Mouse (Mus musculus): ENCODE measurements around the gene Gapvd1.

Gene Gapvd1

DNA sequence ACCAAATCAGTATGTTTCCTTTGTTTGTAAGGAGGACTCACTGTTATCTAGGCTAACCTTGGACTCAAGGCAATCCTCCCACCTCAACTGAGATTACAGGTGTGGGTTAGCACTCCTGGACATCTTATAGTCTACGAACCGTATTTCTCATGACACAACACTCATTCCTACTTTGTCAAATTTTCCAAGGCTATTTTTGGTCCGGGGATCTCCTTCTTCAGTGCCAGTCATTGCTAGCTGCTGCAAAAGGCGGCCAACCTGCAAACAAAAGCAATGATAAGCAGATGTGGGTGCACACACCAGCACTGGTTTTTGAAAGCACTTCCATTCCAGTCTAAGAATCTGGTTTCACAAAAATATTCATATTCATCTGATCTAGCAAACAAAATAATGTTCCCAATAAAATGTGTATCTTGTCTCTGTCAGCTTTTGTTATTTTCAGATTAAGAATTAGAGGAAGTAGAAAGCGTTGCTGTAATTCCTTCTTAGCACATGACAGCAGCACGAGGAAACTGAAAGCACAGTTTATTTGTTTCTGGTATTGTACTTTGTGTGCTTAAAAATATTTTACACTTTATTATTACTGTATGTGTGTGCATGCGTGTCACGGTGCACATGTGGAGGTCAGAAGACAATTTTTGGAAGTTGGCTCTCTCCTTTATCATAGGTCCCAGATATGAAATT lies 27.8 kb downstream of the Gapvd1 start:
- DNase-seq (ENCODE audit: extremely low spot score, low read depth, low spot score): no peak

DNA sequence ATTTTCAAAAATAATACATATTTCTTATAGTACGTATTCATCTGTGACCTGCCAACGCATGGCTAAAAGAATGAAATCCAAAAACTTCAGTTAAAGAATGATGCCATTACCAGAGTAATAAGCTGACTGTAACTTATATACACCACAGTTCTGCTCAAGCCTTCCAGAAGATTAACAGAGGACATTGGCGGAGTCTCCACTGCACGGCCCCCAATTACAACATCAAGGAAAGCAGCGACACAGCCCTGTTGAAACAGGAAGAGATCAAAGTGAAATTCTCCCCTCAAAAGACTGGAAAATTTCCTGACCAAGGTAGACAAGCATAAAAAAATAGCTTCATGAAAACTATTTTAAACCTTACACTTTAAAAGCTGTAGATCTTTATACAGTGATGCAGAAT lies 29.8 kb downstream of the Gapvd1 start:
- DNase-seq (ENCODE audit: extremely low spot score, low read depth, low spot score): no peak

DNA sequence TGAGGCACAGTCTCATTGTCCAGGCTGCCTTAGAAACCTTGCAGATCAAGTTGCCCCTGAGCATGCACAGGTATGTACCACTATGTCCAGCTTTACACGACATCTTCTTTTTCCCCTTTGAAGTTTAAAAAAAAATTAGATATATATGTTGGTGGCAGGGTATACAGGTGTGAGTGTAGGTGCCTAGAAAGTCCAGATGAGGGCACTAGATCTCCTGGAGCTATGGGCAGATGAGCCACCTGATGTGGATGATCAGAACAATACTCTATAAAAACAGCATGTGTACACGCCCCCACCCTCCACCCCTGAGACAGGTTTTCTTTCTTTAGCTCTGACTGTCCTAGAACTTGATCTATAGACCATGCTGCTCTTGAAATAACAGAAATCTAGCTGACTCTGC lies 36.8 kb downstream of the Gapvd1 start:
- no peak for DNase-seq (ENCODE audit: extremely low spot score, low read depth, low spot score)

DNA sequence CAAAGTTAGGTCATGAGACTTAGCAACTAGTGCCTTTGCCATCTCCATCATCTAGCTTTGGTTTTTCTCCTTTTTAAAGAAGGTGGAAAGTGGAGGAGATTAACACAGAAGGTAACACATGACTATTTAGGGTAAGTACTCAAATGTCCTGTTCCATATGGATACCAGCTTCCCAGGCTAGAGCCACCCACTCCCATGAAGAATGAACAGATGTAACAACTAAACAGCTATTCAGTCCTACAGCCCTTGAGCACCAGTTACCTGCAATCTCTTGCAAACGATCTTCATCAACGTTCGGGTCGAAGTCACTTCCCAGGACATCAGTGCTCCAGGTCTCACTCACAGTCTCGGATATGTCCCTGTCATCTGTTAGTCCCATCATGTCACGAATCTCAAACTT lies 43.1 kb downstream of the Gapvd1 start:
- DNase-seq (ENCODE audit: extremely low spot score, low read depth, low spot score): no peak

DNA sequence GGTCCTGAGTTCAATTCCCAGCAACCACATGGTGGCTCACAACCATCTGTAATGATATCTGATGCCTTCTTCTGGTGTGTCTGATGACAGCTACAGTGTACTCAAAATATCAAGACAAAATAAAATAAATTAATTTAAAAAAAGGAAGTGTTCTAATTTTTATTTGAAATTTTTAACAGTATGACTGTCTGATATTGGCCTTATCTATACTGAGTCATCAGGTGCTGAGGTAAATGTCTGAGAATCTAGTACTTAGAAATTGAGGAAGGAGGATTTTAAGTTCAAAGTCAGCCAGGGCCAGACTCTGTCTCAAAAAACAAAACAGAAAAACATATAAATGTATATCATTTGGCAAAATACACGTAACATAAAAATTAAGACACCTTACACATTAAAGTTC lies 46.4 kb downstream of the Gapvd1 start:
- no peak for DNase-seq (ENCODE audit: extremely low spot score, low read depth, low spot score)

DNA sequence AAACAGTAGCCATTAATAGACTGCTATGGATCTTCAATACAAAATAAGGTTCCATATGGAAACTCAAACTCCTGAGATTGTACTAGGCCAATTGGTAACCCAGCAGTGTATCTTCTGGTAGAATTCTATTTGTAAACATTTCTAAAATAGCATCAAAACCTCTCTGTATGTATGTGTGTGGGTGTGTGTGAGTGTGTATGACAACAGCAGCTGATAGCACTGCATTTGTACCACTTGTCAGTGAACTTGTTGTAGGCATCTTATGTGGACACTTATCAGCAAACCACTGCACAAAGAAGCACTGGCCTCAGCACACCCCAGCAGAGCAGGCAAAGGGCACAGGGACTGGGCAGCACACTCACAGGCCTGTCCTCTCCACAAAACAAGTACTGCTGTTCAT lies 58.4 kb downstream of the Gapvd1 start:
- DNase-seq (ENCODE audit: extremely low spot score, low read depth, low spot score): no peak

DNA sequence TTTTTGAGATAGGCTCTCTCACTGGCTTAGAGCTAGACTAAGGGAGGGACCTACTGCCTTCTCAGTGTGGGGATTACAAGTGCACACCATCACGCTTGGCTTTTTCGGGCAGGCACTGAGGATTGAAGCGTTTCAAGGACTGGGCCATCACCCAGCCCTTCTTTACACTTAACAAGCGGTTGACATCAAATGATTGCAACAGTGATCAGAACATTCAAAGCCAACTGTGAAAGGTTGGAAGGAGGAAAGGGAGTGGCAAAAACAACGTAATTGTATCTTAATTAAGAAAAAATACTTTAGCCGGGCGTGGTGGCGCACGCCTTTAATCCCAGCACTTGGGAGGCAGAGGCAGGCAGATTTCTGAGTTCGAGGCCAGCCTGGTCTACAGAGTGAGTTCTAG lies 62.2 kb downstream of the Gapvd1 start:
- no peak for DNase-seq (ENCODE audit: extremely low spot score, low read depth, low spot score)

DNA sequence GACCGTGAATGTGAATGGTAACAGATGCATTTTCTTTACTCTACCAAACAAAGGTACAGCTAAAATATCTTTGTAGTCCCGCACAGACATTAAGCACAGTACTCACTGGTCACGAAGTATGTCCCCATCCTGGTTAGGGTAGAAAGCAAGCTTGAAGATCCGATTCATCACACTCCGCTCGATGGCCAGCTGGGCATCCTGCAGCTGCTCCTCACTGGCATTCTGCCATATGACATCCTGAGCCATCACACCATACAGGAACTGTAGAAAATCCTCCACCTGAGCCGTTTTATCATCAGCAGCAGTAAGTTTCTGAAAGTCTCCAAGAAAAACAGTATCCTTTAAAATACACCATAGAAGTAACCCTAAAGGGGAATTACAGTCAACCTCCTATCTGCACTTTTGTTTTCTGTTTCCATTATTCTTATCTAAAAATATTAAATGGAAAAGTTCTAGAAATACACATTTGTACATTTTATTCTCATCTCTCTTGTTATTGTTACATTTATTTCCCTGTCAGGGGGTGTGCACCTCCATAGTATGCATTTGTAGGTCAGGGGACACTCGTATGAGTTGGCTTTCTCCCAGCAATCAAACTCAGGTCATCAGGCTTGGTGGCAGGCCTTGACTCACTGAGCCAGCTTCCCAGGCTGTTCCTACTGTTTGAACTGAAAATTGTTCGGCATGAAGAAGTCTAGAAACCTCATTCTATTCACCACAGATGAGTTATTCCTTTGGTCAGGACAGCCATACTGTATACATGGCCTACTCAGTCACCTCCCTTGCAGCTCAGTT lies 70.8 kb downstream of the Gapvd1 start:
- no peak for DNase-seq (ENCODE audit: extremely low spot score, low read depth, low spot score)

DNA sequence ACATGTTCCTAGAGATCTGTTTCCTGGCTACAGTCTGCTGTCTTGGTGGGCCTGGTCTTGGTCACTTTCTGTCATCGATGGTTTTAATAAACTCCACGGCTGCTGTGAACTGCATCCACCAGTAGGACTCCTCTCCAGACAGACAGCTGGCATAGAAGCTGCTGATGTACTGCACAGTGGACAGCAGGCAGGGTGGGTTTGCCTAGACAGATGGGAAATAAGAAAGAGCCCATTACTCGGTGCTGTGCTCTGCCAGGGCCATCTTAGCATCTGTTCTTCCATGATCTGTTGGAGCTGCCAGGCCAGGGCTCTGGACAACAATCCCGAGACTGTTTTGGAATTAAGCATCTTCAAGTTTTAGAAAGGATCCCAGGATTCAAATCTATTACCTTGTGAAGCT lies 77.1 kb downstream of the Gapvd1 start:
- DNase-seq (ENCODE audit: extremely low spot score, low read depth, low spot score): no peak

DNA sequence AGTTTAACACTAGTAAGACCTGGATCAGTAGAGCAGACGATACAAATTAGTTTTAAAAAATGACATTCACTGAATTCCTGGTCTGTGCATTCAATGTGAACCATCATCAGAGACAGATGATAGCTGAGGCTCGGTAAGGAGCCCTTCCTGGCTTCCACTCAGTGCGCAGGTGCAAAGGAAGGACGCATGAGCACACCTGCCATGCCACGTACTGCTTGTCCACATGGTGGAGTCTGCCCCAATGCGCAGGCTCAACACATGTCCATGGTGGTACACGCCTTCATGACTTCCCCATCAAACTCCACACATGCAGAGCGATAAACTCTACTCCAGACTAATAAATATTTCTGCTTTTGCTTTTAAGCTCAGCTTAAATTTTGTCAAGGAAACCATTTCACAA lies 78.0 kb downstream of the Gapvd1 start:
- no peak for DNase-seq (ENCODE audit: extremely low spot score, low read depth, low spot score)

DNA sequence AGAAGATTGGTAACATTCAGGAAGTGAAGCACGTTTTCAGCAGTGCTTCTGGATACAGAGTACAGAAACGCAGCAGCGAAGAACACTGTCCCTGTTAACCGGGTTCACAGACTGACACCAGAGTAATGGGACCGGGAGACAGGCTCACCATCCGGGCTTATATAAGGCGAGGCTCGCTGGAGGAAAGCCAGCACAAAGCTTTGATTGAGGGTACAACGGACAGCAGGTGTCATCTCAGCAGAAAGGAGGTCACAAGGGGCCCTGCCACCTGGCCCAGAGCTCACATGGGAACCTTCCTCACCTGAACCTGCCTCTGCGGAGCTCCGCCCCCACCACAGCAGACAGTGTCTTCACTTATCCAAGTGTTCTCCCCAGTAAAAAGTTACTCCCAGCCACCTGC lies 81.2 kb downstream of the Gapvd1 start:
- DNase-seq (ENCODE audit: extremely low spot score, low read depth, low spot score): no peak

DNA sequence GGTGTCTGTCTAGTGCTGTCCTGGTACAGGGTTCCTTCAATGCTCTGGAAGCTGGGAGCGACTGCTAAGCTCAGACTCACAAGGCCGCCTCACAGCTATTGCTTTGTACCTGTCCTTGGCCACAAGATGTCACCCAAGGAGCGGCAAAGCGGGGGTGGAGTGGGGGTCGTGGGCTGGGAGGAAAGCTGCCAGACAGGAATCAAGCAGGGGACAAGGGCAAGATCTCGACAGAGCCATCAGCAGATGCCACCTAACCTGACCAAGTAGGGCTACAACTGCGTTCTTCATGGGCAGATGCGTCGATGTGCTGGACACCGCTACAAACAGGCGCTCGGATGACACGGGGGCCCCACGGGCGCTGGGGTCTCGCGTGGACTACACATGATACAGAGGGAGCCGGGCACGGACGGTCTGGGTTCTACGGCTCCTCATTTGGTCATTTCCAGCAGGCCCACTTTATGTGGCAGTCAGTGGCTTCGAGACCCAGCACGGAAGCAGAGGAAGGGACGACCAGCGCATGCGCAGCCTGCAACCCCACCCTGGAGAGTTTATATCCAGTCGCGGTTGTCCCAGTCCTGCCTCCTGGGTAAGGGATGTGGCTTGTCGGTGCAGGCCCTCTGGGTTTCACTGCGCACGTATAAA lies 83.5 kb downstream of the Gapvd1 start:
- DNase-seq (ENCODE audit: extremely low spot score, low read depth, low spot score): peak; percentile 26

DNA sequence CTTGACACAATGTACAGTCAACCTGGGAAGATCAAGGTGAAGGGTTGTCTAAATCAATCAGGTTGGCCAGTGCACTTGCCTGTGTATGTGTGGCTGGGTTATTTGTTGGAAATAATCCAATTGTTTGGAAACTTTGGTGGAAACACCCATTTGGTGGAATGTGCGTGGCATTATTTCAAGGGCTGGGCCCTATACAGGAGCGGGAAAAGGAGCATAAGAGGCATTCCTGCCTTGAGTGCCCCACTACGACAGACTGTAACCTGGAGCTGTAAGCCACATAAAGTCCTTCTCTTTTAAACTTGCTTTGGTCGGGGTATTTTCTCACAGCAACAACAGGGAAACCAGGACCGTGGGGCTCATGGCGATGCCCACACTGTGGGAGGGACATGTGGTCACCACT lies 84.6 kb downstream of the Gapvd1 start:
- DNase-seq (ENCODE audit: extremely low spot score, low read depth, low spot score): no peak

DNA sequence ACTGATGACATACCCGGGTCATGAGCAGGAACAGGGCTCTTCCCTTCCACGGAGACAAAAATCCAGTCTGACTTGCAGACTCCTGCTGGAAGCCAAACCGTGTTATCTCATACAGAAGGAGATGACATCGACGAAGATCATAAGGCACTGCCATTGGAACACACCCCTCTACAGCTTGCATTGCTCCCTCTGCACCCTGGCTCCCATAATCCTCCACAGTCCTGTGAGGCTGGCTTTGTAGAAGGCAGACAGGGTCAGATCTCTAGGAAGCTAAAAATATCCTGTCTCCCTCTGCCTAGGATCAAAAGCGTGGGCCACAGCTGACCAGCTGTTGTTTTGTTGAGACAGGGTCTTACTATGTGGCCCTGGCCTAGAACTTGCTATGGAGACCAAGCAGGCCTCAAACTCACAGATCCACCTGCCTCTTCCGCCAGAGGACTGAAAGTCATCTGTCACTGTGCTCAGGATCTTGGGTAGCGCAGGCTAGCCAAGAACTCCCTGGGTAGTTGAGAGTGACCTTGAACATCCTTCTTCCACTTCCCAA lies 85.8 kb downstream of the Gapvd1 start:
- DNase-seq (ENCODE audit: extremely low spot score, low read depth, low spot score): no peak

DNA sequence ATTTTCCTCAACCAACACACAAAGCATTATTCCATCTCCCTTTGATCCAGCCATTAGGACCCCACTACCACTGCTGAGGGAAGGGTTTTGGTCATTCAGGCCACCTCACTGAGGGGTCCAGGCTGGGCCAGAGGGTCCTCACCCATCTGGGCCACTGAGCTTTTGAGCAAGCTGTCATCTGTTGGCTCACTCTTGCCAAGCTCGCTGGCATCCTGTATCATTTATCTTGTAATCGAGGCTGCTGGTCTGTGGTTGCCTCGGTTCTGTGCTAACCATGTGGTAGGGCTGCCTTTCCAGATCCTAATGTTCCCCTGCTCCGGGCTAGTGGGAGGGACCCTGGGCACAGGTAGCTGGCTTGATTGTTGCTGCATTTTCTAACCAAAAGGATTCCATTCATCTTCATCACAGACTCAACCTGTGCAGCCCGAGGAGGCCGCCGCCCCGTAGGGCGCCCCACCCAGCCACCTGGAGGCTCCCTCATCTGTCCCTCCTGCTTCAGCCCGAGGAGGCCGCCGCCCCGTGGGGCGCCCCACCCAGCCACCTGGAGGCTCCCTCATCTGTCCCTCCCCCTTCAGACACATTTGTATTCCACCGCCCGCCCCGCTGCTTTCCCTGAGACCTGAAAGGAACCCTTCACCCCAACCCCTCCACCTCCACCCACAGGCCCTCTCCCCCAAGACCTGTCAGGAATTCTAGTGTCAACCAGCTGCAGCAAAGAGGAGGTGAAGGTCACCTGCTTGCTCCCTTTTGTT lies 86.4 kb downstream of the Gapvd1 start:
- no peak for DNase-seq (ENCODE audit: extremely low spot score, low read depth, low spot score)

DNA sequence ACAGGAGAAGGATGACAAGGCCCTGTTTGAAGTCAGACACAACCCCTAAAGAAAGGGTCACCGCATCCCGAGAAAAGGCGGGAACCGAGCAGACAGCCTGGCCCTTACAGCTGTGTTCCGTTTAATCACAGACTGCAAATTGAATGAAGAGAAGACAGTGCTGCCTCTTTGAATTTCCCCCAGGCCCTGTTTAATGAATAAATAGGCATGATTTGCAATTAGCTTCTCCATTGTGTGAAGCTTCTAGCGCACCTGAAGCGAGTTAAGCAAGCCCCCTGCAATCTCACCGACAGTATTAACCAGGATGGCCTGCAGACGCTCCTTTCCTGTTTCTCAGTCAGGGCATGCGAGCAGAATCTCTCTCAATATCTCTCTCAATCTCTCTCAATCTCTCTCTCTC lies 87.2 kb downstream of the Gapvd1 start:
- DNase-seq (ENCODE audit: extremely low spot score, low read depth, low spot score): no peak

DNA sequence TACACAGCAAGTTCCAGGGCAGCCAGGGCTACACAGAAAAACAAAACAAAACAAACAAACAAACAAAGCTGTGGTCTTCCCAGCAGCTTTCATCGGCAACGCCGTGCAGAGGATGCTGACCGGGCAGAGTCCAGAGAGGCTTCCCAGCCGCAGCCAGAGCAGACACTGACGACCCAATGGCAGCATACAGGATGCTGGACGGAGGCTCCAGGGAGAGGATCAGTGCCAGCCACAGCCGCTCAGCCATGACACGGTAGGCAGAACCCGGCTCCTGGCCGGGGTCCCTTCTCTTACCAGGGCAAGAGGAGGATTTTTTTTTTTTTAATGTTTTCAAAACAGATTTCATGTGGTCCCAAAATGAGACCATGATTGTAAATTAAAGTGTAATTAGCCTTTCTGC lies 107.6 kb downstream of the Gapvd1 start:
- DNase-seq (ENCODE audit: extremely low spot score, low read depth, low spot score): no peak

DNA sequence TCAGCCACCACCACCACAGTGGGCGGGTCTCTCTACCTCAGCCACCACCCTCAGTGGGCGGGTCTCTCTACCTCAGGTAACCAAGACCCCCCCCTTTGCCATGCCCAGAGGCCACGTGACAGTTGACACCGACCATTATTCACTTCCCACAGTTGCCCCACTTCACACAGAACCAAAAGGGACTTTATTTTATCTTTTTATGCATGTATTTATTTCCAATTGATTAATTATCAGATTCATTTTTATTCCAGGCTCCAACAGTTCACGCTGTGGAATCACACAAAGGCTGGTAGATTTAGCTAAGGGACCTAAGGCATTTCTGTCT lies 108.5 kb downstream of the Gapvd1 start:
- DNase-seq (ENCODE audit: extremely low spot score, low read depth, low spot score): no peak

DNA sequence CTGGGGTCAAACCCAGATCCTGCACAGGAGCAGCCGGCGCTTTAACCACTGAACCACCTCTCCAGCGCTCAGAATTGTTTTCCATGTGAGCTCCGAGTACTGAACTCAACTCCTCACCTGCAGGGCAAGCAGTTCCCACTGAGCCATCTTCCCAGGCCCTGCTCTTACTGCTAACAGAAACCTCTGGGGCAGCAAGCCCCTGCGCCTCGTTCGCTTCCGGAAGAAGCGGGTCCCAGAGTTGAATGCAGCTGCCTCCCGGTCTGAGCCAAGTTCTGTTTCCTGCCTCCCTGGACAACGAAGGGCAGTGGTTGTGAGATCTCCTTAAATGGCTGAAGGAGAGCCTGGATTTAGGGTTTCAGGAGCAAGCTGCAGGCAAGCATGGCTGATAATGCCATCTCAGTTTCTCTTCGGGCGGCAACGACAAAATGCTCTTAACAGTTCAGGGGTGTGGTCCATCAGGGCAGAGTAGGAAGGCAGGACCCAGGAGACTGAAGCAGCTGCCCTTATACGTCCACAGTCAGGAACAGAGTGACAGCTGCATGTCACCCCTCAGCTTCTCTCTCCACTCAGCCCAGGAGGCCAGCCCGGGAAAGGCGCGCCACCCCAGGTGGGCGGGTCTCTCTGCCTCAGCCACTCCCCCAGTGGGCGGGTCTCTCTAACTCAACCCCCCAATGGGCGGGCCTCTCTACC lies 109.0 kb downstream of the Gapvd1 start:
- DNase-seq (ENCODE audit: extremely low spot score, low read depth, low spot score): no peak

DNA sequence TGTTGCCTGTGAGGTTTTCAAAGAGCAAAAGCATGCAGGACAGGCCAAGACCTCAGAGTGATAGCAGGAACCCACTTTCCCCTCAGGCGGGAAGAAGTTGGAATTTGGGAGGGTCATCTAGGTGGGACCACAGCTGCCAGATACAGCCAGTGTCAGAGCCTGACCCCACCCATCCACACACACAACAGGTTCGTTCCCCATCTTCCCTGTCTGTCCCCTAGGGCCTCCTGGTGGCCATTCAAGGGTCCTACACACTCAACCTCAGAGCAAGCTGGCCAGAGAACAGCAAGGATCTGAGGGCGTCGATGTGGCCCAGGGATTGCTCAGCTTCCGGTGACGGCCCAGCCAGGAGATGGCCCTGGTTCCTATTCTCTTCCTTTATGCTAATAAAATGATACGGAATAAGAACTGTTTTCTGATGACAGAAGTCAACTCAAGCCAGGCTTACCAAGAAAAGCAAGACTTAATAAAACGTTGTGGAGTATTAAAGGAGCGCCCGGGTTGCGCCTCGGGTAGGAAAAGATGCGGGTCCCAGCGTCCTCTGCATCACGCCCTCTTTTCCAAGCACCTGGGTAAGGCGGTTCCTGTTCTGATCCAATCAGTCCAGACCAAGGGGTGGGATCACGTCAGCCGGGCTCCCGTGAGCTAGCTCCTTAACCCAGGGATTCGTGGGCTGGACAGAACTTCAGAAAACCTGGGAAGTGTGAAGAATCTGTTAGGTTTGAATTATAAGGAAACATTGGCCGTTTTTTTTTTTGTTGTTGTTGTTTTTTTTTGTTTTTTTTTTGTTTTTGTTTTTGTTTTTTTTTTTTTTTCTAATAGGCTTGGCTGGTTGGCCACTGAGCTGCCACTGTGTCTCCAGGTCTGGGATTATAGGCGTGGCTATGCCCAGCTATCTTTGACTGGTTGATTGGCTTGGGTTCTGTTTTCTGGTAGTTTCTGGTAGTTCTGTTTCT lies 110.2 kb downstream of the Gapvd1 start:
- DNase-seq (ENCODE audit: extremely low spot score, low read depth, low spot score): peak; percentile 14

Measured in hindlimb bud, embryonic 11.5 days (tissue).